Mouse (Mus musculus): ENCODE results near the gene Napepld. TPM values are rescaled to one million over a fixed set of nuclear protein-coding genes. Genes with fewer than 3 reads are reported as not detected.

Gene Napepld
- 10 to 100 TPM; 13.3 to 14.3 TPM for total RNA-seq (2021)

DNA sequence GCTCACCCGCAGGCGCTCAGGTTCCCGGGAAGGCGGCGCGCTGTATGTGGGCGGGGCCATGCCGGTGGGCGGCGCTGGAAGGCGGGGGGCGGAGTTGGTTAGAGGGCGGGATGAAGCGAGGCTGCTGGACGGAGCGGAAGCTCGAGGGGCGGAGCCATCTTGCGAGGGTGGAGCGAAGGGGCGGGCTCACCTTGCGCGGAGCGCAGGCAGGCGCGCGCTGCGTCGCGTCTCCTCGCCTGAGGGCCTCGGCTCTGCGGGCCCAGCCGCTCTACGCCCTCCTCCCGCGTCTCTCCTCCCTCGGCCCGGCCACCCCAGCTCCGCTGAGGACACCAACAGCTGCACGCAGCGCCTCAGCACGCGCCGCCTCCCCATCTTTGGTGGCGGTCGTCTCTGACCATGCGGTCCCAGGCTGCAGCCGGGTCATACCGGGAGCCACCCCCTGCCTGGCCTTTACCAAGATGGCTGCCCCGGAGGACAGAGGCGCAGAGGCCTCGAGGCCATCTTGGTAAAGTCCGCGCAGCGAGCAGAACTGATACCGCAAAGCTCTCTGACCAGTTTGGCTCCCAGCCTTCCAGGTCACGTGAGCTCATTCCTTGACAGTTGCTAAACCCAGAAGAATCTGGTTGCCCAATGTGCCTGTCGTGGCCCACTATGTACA, at the start of gene Napepld:
Gene Napepld (minus strand): TSS at position 46 of the 658 bp plus-strand sequence.
- peak; percentile 95 to 99 for DNase-seq (ENCODE audit: low spot score in 2 of 2)
- intact Hi-C loops (cut with DNase I) = loop anchor here (2.0 kb wide), 2 partner anchors 31 to 43 kb away; no protein-coding TSS in a partner anchor

DNA sequence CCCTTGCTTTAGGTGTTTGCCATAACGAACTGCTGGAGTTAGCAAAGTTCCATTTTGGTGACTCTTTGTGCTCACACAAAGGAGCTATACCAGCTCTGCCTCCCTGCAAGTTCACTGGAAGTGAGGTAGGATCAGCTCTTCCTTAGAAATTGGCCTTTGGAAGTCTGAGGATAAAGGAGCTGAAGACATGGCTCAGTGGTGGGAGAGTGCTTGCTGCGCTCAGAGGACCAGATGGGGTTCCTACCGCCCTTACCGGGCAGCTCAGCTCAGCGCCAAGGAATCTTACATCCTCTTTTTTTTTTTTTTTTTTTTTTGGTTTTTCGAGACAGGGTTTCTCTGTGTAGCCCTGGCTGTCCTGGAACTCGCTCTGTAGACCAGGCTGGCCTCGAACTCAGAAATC, 44.8 kb upstream of the Napepld start:
- intact Hi-C loops (cut with DNase I) = no loop called here
- DNase-seq (ENCODE audit: low spot score in 2 of 2) = no peak

DNA sequence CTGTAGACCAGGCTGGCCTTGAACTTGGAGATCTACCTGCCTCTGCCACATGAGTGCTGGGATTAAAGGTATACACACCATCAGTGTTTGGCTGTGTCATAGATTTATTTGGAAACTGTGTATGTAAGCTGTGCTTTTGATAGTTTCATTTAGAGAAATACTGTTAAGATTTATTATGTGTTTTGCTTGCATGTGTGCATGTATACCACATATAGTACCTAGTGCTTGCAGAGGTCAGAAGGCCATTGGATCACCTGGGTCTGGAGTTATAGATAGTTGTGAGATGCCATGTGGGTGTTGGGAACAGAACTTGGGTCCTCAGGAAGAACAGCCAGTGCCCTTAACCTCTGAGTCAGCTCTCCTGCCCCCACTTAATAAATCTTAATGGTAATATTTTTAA, 43.5 kb upstream of the Napepld start:
- intact Hi-C loops (cut with DNase I) = no loop called here
- DNase-seq (ENCODE audit: low spot score in 2 of 2) = no peak

DNA sequence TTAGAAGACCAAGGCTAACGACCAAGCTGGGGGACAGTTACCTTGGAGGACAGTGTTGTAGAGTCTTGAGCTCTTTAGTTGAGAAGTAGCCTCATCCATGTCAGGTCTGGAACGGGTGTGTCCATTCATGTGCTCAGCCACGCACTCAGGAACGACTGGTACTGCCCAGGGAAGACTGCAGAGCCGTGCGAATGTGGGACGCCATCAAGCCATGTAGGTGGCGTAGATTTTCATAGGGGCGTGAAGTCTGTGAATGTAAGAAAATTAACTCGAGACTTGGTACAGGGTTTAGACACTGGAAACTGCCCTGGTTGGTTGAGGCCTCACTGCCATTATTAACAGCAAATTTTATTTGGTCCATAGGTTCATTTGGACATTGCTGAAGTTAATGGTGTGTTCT, 42.4 kb upstream of the Napepld start:
- intact Hi-C loops (cut with DNase I) = no loop called here
- DNase-seq (ENCODE audit: low spot score in 2 of 2) = no peak

DNA sequence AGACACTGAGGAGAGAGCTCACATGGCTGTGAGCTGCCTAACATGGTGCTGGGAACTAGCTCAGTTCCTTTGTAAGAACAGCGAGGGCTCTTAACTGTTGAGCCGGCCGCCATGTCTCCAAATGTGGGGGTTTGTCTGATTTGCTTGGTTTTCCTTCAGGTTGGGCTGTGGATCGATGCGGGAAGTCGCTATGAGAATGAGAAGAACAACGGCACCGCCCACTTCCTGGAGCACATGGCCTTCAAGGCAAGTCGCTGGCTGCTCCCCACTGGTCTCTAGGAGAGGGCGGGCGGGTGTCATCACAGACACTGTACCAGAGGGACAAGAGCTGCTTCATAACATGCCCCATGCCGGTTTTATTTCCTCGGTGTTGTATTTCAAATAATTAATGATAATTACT, 38.7 kb upstream of the Napepld start:
- no peak for DNase-seq (ENCODE audit: low spot score in 2 of 2)
- intact Hi-C loops (cut with DNase I) = loop anchor here (5.0 to 10.0 kb wide), 4 partner anchors 47 to 777 kb away; partner anchors contain the start of genes Dnajc2 and Psmc2

DNA sequence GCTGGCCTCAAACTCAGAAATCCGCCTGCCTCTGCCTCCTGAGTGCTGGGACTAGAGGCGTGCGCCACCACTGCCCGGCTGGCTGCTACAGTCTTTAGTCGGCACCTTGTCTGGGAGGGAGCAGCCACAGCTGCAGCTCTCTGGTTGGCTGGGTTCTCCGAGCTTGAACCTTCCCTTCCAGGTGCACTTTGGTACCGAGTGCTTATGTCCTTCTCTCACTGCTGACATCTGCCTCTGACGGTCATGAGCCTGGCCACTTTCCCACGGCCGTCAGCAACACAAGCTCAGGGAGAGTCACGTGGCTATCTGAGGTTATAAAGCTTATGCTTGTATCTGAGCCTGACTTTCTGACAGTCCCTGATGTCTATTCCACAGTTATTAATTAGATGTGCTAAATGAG, 37.9 kb upstream of the Napepld start:
- DNase-seq (ENCODE audit: low spot score in 2 of 2) = no peak
- intact Hi-C loops (cut with DNase I) = loop anchor here (5.0 to 10.0 kb wide), 4 partner anchors 48 to 778 kb away; partner anchors contain the start of genes Dnajc2 and Psmc2

DNA sequence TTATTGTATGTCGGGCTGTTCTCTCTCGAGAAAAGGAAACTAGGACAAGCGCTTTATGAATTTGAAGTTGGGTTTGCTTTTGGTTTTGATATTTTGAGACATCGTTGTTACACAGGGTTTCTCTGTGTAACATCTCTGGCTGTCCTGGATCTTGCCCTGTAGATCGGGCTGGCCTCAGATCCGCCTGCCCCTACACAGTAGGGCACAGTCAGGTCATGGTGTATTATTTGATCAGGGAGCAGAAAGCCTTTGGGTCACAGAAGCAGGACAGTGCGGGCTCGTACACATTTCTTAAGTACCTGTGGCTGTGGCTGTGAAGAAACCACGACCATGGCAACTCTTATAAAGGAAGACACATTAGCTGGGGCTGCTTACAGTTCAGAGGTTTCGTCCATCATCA, 36.4 kb upstream of the Napepld start:
- DNase-seq (ENCODE audit: low spot score in 2 of 2) = no peak
- intact Hi-C loops (cut with DNase I) = loop anchor here (1.0 to 10.0 kb wide), 5 partner anchors 50 to 780 kb away; partner anchors contain the start of genes Dnajc2 and Psmc2

DNA sequence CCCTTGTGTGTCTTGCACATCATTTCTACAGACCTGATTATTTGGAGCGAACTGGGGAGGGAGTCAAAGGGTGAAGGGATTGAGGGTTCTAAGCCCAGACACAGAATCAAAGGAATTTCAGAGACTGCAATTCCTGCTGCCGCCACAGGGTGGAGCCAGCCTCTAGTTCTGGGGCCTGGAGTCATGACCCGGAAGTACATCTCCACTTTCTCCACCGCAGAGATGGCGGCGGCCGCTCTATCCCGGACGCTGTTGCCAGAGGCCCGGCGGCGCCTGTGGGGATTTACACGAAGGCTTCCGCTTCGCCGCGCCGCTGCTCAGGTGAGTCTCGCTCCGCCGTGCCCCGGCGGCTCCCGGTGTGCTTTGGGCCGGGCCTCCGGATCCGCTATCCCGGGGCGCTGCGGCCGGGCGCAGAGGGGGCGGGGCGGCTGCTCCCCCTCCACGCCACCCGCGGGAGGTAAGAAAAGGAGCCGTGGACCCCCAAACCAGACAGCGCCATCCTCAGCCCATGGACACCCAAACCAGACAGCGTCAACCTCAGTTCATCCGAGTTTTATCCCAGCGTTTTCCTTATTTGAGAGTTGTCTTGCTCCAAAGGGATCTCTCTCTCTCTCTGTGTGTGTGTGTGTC, 35.9 kb upstream of the Napepld start, which contains the start of gene Pmpcb:
Gene Pmpcb (plus strand): TSS at position 186 of the 630 bp plus-strand sequence.
- intact Hi-C loops (cut with DNase I) = loop anchor here (1.0 to 10.0 kb wide), 5 partner anchors 50 to 780 kb away; partner anchors contain the start of genes Dnajc2 and Psmc2
- peak; percentile 89 to 91 for DNase-seq (ENCODE audit: low spot score in 2 of 2)

DNA sequence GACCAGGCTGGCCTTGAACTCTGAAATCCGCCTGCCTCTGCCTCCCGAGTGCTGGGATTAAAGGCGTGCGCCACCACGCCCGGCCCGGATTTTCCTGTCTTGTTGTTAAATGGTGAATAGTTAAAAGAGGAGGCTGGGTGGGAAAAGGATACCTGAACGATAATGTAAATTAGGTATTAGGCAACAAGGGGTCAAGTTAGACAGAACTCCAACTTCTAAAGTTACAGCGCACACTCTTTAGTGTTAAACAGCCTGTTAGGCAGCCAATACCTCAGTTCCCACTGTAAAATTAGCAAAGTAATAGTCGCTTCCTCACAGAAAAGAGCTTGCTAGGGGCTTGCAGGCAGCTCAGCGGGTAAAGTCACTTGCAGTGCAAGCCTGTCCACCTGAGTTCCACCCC, 34.9 kb upstream of the Napepld start:
- intact Hi-C loops (cut with DNase I) = loop anchor here (5.0 to 10.0 kb wide), 4 partner anchors 51 to 781 kb away; partner anchors contain the start of genes Dnajc2 and Psmc2
- DNase-seq (ENCODE audit: low spot score in 2 of 2) = no peak

DNA sequence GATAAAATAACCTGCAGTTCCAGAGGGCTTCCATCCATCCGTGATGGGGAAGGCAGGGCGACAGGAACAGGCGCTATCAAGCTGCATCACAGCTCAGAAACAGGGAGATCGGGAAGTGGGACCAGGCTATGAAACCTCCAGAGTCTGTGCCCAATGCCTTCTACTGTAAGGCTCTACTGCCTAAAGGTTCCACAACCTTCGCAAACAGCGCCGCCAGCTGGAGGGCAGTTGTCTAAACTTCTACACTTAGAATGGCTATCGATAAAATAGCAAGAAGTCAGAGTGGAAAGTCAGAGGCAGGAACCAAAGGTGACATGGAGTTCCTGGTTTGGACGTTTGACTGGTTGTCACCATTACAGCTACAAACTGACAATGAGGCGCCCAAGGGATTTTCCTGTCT, 34.4 kb upstream of the Napepld start:
- peak; percentile 40 to 63 for DNase-seq (ENCODE audit: low spot score in 2 of 2)
- intact Hi-C loops (cut with DNase I) = loop anchor here (5.0 to 10.0 kb wide), 4 partner anchors 52 to 782 kb away; partner anchors contain the start of genes Dnajc2 and Psmc2

DNA sequence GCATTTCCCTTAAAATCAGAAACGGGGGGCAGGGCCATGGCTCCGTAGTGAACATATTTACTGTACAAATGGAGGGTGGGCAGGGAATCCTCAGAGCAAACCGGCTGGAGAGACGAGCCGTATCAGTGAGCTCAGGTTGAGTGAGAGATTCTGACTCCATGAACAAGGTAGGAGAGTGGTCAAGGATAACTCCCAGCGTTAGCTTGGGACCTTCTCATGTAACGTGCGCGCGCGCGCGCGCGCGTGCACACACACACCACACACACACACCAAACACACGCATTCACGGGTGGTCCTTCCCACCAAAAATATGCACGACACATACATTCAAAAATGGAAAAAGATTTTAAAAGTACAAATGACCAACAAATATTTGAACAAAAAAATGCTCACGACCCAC, 33.9 kb upstream of the Napepld start:
- intact Hi-C loops (cut with DNase I) = loop anchor here (5.0 to 10.0 kb wide), 4 partner anchors 52 to 782 kb away; partner anchors contain the start of genes Dnajc2 and Psmc2
- DNase-seq (ENCODE audit: low spot score in 2 of 2) = no peak

DNA sequence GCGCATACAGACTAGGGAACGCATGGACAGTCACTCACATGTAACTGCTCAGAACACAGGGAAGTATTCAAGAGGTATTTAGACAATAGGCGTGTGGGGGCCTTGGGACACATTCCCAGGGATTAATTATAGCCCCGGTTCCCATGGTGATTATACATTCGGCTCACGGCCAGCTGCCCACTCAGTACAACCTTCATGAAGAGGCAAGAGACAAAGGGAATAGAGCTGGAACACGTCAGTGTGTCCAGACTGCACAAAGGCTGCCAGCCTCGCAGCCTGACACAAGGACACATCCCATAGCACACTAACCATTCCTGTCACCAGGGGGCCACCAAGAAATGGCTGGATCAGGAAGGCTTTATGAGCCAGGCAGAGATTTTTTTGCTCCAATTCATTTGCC, 31.7 kb upstream of the Napepld start:
- intact Hi-C loops (cut with DNase I) = loop anchor here (2.0 to 10.0 kb wide), 3 partner anchors 32 to 468 kb away; partner anchors contain the start of gene Napepld
- DNase-seq (ENCODE audit: low spot score in 2 of 2) = peak; percentile 82 to 97

DNA sequence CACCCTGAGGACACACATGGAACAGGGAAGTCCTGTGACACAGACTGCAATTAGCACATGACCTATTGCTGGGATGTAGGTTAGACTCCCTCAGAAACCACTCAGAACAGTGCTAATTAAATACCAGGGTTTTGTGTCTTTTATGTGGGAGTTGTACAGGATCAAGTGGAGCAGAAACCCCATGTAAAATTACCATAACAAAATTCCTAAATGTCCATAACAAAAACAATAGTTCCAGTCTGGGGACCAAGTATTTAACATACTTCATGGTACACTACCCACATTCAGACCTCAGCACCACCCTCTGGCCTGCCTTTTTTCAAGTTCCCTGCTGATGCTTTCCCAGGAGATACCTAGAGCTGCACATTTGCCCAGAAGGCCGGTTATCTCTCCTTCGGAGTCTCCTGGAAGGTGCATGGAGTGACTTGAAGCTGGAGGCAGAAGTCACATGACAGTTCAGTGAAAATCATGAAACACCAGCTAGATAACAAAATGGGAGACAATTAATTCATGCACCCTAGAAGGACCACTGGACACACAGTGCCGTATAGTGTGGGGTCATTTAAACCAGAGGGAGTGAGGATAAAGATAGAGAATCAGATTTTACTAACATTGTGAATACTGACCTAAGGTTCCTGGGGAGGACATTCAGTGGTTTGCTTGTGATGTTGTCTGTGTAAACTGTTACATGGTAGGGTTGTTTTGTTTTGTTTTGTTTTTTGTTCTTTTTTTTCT, 31.1 kb upstream of the Napepld start:
- peak in 1 of 2 experiments; percentile 19 for DNase-seq (ENCODE audit: low spot score in 2 of 2)
- intact Hi-C loops (cut with DNase I) = loop anchor here (2.0 to 10.0 kb wide), 3 partner anchors 32 to 468 kb away; partner anchors contain the start of gene Napepld

DNA sequence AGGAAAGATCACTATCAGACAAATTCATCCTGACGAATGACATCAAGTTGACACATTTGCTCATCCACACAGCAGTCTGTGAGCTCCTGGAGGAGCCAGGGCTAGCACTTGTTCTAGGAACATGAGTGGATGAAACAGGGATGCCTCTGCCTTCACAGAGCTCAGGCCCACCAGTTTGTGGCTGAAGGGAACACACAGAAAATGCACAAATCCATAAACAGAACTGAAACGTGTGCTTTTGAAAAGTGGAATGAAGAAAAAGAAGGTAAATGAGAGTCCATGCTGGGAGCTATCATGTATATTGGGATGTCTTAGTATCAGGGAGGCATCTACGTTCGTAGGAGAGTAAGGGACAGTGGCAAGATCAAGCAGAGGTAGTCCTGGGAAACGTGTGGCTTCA, 27.9 kb upstream of the Napepld start:
- intact Hi-C loops (cut with DNase I) = no loop called here
- DNase-seq (ENCODE audit: low spot score in 2 of 2) = no peak

DNA sequence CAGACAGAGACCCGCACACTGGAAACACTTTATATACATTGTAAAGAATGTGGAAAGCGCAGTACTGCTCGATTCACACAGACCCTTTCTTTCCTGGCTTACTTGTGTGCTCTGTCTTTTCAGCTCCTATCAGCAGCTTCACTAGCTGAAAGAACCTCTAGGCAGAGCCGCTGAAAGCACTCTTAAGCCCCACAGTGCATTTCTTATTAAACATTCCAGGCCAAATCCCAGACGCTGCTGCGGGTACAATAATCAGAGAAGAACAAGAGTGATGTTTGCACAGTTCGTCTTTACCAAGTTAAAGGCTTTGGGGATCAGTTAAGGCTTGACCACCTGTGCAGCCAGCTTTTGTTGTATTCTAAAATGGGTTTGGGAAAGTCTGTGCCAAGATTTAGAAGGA, 23.7 kb upstream of the Napepld start:
- intact Hi-C loops (cut with DNase I) = no loop called here
- peak in 1 of 2 experiments; percentile 9 for DNase-seq (ENCODE audit: low spot score in 2 of 2)

DNA sequence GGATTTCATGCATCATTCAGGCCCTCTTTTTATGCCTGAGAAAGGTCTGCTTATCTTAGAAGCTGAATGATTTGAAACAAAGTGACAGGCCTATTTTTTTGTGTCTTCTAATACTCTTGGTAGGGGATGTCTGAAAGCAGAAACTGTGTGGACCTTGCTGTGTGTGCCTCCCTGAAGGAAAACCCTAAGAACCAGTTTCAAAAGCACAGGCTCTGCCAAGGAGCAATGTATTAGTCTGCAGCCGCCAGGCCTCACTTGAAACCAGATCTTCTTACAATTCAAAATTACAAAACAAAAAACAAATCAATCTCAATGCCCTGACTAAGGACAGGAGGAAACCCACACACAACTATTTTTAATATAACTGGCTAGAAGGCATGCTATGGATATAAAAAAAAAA, 23.2 kb upstream of the Napepld start:
- peak in 1 of 2 experiments; percentile 16 for DNase-seq (ENCODE audit: low spot score in 2 of 2)
- intact Hi-C loops (cut with DNase I) = no loop called here

DNA sequence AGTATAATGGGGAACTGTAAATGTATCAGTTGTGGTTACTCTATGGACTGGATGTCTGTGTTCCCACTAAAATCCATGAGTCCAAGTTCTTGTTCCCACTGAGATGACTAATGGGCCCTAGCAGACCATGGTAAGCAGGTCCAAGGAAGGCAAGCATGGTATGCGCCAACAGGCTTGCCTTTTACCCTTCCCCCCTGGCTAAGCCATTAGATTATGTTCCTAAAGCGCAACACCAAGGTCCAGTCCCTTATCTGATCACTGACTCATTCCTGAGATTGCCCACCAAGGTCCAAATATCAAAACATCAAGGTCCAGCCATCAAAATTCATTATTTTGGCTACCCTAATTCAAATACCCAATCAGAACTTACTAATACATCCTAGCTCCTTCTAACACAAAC, 18.0 kb upstream of the Napepld start:
- intact Hi-C loops (cut with DNase I) = no loop called here
- no peak for DNase-seq (ENCODE audit: low spot score in 2 of 2)

DNA sequence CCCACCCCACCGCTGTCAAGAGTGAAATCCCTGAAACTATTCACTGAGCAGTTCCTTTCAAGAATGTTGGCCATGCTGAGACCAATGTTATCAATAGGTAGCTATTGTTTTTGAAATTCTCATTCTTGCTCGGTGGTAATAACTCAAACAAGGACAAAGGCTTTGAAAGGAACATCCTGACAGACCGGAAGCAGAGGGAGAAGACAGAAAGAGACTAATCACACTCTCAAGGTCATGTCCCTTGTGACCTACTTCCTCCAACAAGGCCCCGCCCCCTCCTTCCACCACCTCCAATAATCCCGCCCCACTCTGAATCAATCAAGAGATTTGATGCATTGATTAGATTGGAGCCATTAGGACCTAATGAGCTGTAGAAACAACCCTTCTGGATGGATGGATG, 17.4 kb upstream of the Napepld start:
- DNase-seq (ENCODE audit: low spot score in 2 of 2) = no peak
- intact Hi-C loops (cut with DNase I) = no loop called here

DNA sequence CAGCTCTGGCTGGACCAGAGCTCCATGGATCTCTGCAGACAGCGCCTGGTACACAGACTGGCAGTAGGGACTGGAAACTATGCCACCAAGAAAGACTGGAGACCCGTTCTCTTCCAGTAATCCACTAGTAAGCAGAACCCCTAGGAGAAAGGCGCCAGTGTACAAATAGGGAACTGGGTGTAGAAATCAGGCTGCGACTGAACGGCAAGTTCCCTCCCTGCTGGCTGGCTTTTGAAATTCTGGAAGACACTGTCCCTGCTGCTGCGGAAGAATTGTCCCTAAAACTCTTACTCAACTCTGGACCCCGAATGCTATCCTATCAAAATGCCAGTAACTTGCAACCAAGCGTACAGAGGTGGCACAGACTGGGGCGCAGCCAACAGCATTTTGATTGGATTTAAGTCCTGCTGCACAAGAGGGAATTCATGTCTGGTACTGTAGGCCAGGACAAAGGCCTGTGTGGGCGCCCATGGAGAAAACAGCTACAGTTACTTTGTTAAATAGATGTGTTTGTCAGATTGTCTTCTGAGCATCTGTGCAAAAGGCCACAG, 16.0 kb upstream of the Napepld start:
- intact Hi-C loops (cut with DNase I) = no loop called here
- no peak for DNase-seq (ENCODE audit: low spot score in 2 of 2)

DNA sequence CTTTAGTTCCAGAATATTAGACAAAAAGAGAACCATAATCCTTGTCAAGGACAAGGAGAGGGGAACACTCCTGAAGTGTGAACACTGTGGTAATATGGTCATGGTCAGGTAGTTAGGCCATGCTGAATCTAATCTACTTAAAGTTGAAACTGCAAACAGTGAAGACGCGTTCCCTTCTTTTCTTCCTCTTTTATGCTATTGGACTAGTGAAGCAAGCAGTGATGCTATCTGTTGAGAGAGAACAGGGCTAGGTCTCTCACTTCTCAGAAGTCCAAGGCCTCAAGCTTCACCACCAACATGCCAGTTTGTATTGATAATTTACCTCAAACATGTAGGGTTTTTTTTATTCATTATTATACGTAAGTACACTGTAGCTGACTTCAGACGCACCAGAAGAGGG, 13.3 kb upstream of the Napepld start:
- intact Hi-C loops (cut with DNase I) = no loop called here

More for the DNA sequence above, 13.3 kb upstream of the Napepld start:
- no peak for DNase-seq (ENCODE audit: low spot score in 2 of 2)

Measured in left cerebral cortex, postnatal 25 days (tissue).